Mouse (Mus musculus): Measurements from ENCODE around the gene Fkbp9.

DNA sequence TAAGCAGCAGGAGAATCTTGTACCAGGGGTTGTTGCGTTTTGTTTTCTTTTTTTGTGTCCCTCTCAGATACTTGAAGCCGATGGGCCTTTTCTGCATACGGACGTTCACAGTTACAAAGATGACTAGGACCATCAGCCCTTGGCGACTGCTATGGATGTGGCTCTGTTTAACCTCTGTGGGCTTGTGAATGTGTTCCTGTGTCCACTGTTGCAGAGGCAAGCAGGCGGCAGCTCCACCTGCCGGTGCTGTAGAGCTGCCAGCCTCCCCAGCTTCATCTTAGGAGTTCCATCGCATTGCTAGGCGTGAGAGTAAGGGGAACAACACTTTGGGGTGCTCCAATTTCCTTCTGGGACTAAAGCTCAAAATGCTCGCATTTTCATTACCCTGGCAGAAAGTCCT is 3.7 kb downstream of the Fkbp9 start:
- TF ChIP-seq POLR2A (IDR thresholded peaks at IDR 0.05; ENCODE audit: insufficient read depth, low read length) (no peak), EP300 (IDR thresholded peaks at IDR 0.05; ENCODE audit: insufficient read depth, low read depth, low read length) (no peak)
